Mouse (Mus musculus) limb, embryonic 14.5 days (tissue): ENCODE measurements around the gene Traf4. TPM values are rescaled to one million over a fixed set of nuclear protein-coding genes. Genes with fewer than 3 reads are reported as not detected.

Source experiments
- ATAC-seq: fragments of 200-750 bp; cut with Nextera tagmentation; 2 replicates; pipeline ENCODE4 v1.8.0; 2017; ENCODE audit warnings: low read depth, moderate number of reproducible peaks, moderate TSS enrichment; ENCODE audit not compliant: low FRiP score
- DNase-seq: peaks from one replicate; pipeline ENCODE4 v3.0.0-alpha.2; 2015; ENCODE audit warnings: low spot score
- H3K27ac ChIP-seq: fragments of 300-500 bp; sonication (generic); replicated peaks from 2 replicates; pipeline ENCODE4 v1.5.1; 2014; ENCODE audit warnings: low read depth, mild to moderate bottlenecking, low read length, moderate library complexity, mixed read lengths
- H3K27me3 ChIP-seq: fragments of 300-500 bp; sonication (generic); 2 replicates; pipeline ENCODE4 v1.6.1; 2014; ENCODE audit warnings: low read length, mixed read lengths; ENCODE audit not compliant: control insufficient read depth, insufficient read depth
- H3K36me3 ChIP-seq: fragments of 300-500 bp; sonication (generic); 2 replicates; pipeline ENCODE4 v1.6.1; 2014; ENCODE audit warnings: mild to moderate bottlenecking, low read length, moderate library complexity, mixed read lengths; ENCODE audit not compliant: control insufficient read depth, insufficient read depth
- H3K4me1 ChIP-seq: fragments of 300-500 bp; sonication (generic); 2 replicates; pipeline ENCODE4 v1.6.1; 2014; ENCODE audit warnings: antibody characterized with exemption, low read length, mixed read lengths; ENCODE audit not compliant: control insufficient read depth, insufficient read depth
- H3K4me2 ChIP-seq: fragments of 300-500 bp; sonication (generic); replicated peaks from 2 replicates; pipeline ENCODE4 v1.6.1; 2014; ENCODE audit warnings: low read depth, mild to moderate bottlenecking, low read length, moderate library complexity; ENCODE audit not compliant: severe bottlenecking
- H3K4me3 ChIP-seq: fragments of 300-500 bp; sonication (generic); replicated peaks from 2 replicates; pipeline ENCODE4 v1.5.1; 2014; ENCODE audit warnings: low read length
- H3K9ac ChIP-seq: fragments of 300-500 bp; sonication (generic); 2 replicates; pipeline ENCODE4 v1.6.1; 2014; ENCODE audit warnings: mild to moderate bottlenecking, low read depth, low read length, moderate library complexity; ENCODE audit not compliant: severe bottlenecking
- H3K9me3 ChIP-seq: fragments of 300-500 bp; sonication (generic); 2 replicates; pipeline ENCODE4 v1.6.1; 2016; ENCODE audit warnings: low read length; ENCODE audit not compliant: control insufficient read depth
- POLR2A ChIP-seq: fragments of 200-500 bp; IDR thresholded peaks from 2 replicates; pipeline ENCODE4 v1.8.0; 2012; ENCODE audit warnings: inconsistent platforms, mild to moderate bottlenecking, moderate library complexity, borderline replicate concordance; ENCODE audit not compliant: insufficient read depth, insufficient read length; ENCODE audit errors: extremely low read depth
- WGBS: fragments of 180-500 bp; shearing (Covaris S2); extraction: QIAGEN DNeasy Blood & Tissue Kit; methylation state at CpG from one replicate; pipeline ENCODE4 v1.1.7; 2014; 5-methylcytosine and 5-hydroxymethylcytosine counted together
- polyA plus RNA-seq, 2 experiments: library from polyadenylated mRNA; depleted of rRNA in 1 of 2; stranded (reverse) in 1 of 2; unstranded in 1 of 2; fragments of >200 nt; fragmentation: Nextera tagmentation in 1 of 2; extraction: Ambion mirVana in 1 of 2; gene quantifications; 2 replicates each; pipeline versions ENCODE4 v1.2.1 to v1.2.3; 2012 to 2014

The Traf4 gene
- polyA plus RNA-seq, 2 experiments: 59.0 to 159 TPM

GRCm38 (mm10) chr11:78122815-78123214 is 42.6 kb downstream of the Traf4 start:
- H3K9me3 ChIP-seq: no peaks in the 10 kb centered on the region
- WGBS: 95% methylated on average over 4 of the region's 4 CpGs
- no peak overlapping the region for H3K27ac ChIP-seq
- TF ChIP-seq POLR2A: no peak
- no peaks in the 10 kb centered on the region for H3K36me3 ChIP-seq
- H3K27me3 ChIP-seq: no peaks in the 10 kb centered on the region
- no peak overlapping the region for H3K9ac ChIP-seq
- DNase-seq (no peak), ATAC-seq (no peak)
- H3K4me1 ChIP-seq: peaks cover 13% of the 10 kb centered on the region; the same call in 1 of the 2 replicates
- H3K4me3 ChIP-seq: no peak overlapping the region
- H3K4me2 ChIP-seq: no peak overlapping the region

GRCm38 (mm10) chr11:78121176-78121575 is 44.2 kb downstream of the Traf4 start:
- WGBS: 70% methylated on average over 5 of the region's 5 CpGs
- DNase-seq: no peak
- no peaks in the 10 kb centered on the region for H3K9me3 ChIP-seq

GRCm38 (mm10) chr11:78119898-78120297 is 45.5 kb downstream of the Traf4 start:
- H3K27ac ChIP-seq: no peak overlapping the region
- TF ChIP-seq POLR2A: no peak
- ATAC-seq (no peak), DNase-seq (no peak)
- H3K4me3 ChIP-seq: no peak overlapping the region
- peaks cover 3% of the 10 kb centered on the region; the same call in 1 of the 2 replicates for H3K4me1 ChIP-seq
- no peaks in the 10 kb centered on the region for H3K9me3 ChIP-seq
- no peak overlapping the region for H3K9ac ChIP-seq
- WGBS: 87% methylated on average over 8 of the region's 8 CpGs
- no peaks in the 10 kb centered on the region for H3K27me3 ChIP-seq
- H3K36me3 ChIP-seq: no peaks in the 10 kb centered on the region
- no peak overlapping the region for H3K4me2 ChIP-seq

More at GRCm38 (mm10) chr11:78121176-78121575, 44.2 kb downstream of the Traf4 start:
- ATAC-seq: no peak
- no peak for TF ChIP-seq POLR2A
- Histone ChIP-seq H3K9ac (no peak overlapping the region), H3K4me1 (peaks cover 9% of the 10 kb centered on the region; the same call in 1 of the 2 replicates), H3K4me3 (no peak overlapping the region), H3K4me2 (no peak overlapping the region), H3K27me3 (no peaks in the 10 kb centered on the region), H3K27ac (no peak overlapping the region), H3K36me3 (no peaks in the 10 kb centered on the region)

GRCm38 (mm10) chr11:78118467-78118866 is 46.9 kb downstream of the Traf4 start:
- no peaks in the 10 kb centered on the region for H3K9me3 ChIP-seq

GRCm38 (mm10) chr11:78116146-78116410 is 49.3 kb downstream of the Traf4 start:
- H3K27me3 ChIP-seq: no peaks in the 10 kb centered on the region
- H3K36me3 ChIP-seq: no peaks in the 10 kb centered on the region
- no peak overlapping the region for H3K27ac ChIP-seq
- H3K9ac ChIP-seq: peak overlapping the region; percentile 70
- no peaks in the 10 kb centered on the region for H3K9me3 ChIP-seq
- peak overlapping the region; percentile 57 for H3K4me2 ChIP-seq
- peak overlapping the region; percentile 66 for H3K4me3 ChIP-seq
- no peak for TF ChIP-seq POLR2A
- DNase-seq (no peak), ATAC-seq (no peak)
- WGBS: 4% methylated on average over 5 of the region's 5 CpGs
- H3K4me1 ChIP-seq: peaks cover 3% of the 10 kb centered on the region; the same call in 1 of the 2 replicates

More at GRCm38 (mm10) chr11:78118467-78118866, 46.9 kb downstream of the Traf4 start:
- DNase-seq: no peak
- Histone ChIP-seq H3K4me1 (peaks cover 3% of the 10 kb centered on the region; the same call in 1 of the 2 replicates), H3K27ac (no peak overlapping the region), H3K36me3 (no peaks in the 10 kb centered on the region), H3K27me3 (no peaks in the 10 kb centered on the region), H3K4me3 (no peak overlapping the region), H3K4me2 (no peak overlapping the region), H3K9ac (no peak overlapping the region)
- no peak for ATAC-seq
- TF ChIP-seq POLR2A: no peak
